Mouse (Mus musculus): ENCODE measurements at regions not wholly inside any gene's neighbourhood (a gene's known extent, or its start where the extent isn't known, plus 50 kb on each side); places are given as distances from the start of the nearest gene placed in this dataset.
A peak's percentile ranks its signal among the peaks of the same experiment; 100 is the strongest.
"Not testable (repeated sequence)": the region's sequence is repeated elsewhere in the genome, so short reads cannot be mapped to it uniquely, and the experiment has no call there.

DNA sequence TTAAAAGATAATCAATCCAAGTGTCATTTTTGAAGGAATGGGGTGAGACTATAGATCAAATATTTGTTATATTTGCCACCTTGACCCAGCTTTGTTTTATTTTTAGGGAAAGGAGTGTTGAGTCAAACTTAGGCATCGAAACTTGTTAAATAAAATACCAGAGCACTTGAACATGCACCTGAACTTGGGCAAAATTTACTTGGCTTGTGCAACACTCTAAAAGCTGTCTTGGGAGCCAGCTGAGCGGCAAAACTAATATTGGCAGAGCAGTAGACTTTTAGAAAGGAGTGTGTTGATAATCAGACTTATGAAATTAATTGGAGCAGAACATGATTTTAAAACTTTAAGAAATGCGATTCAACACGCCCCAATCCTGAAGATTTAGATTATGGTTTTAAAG lies 346.7 kb downstream of the Samd5 start:
- intact Hi-C loops (cut with DNase I): no loop called here

DNA sequence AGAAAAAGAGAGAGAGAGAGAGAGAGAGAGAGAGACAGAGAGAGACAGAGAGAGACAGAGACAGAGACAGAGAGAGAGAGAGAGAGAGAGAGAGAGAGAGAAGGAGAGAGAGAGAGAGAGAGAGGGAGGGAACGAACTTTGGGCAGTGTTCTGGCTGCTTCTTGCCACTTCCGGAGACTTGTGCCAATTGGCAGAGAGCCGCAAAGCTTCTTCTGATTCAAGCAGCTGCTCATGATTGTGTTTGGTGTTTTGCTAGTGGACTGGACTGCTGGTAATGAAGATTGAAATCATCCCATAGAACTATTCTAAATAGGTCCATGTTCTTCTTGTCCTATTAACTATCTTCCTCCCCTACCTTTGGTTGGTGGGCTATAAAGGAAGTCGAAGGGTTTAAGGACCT lies 347.1 kb downstream of the Samd5 start:
- DNase-seq (ENCODE audit: low spot score in 2 of 2); intact Hi-C loops (cut with DNase I): not testable (repeated sequence)

More for the DNA sequence above, 346.7 kb downstream of the Samd5 start:
- DNase-seq (ENCODE audit: low spot score in 2 of 2): no peak

DNA sequence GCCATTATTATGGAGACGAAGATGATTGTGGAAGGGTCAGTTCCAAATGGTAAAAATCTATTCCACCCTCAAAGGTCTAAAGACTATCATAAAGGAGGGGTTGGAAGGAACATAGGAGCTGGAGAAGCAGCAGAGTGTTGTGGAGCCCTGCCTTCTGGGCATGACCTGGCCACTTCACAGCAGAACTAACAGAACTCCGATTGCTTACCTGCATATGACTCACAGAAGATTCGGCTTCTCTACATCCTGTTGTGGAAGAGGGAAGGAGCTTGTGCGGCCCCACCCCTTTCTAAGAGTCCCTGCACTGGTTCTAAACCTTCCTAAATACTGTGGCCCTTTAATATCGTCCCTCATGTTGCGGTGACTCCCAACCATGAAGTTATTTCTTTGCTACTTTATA lies 362.7 kb downstream of the Samd5 start:
- intact Hi-C loops (cut with DNase I): no loop called here
- DNase-seq (ENCODE audit: low spot score in 2 of 2): no peak

DNA sequence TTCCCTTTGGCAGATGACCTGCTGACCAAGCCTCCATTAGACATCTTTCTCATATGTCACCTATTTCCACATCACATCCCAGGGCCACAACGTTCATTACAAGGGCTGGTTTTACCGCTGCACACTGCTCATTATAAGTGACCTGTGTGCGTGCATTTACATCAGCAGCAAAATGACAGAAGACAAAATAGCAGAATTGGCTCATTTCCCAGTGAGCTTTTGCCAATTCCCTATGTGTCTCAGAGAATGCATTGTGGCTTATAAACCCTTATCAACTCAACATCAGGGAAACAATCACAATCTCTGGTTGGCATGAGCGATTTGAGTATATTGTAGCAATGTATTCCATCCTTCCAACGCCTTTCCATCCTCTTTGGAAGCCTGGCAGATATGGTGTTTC lies 364.7 kb downstream of the Samd5 start:
- DNase-seq (ENCODE audit: low spot score in 2 of 2): no peak
- intact Hi-C loops (cut with DNase I): no loop called here

DNA sequence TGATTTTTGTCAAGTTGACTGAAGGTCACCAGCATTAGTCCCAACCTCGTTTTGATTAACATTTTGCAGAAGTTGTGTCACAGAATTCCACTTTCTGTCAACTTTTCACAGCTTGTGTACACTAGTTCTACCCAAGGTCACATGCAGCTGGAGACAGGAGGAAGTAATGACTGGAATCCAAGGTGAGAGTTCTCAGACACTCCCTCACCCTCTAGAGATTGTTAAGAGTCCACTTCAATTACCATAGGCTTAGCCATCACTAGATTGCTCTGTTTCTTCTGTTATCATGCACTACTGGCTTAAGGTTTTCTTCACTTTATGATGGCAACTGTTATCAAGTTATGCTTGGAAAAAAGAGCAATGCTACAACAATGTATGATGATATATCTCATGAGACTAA lies 379.0 kb downstream of the Samd5 start:
- intact Hi-C loops (cut with DNase I): no loop called here

DNA sequence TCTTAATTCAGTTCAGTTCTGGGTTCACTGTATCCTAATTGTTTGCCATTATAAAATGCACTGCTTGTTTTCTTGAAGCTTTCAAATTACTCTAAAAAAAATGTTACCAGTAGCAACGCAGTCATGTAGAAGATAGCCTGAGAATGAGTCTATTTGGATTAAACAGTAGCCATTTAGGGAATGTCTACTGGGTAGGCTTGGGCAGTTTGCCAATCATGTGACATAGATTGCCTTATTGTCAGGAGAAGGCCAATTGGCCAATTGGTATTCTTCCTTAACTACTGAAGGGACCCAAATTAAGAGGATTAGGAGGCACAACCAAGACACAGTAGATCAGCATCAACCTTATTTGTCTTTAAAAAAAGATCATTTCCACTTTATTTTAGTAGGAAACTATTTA lies 379.7 kb downstream of the Samd5 start:
- intact Hi-C loops (cut with DNase I): no loop called here
- DNase-seq (ENCODE audit: low spot score in 2 of 2): no peak

More for the DNA sequence above, 379.0 kb downstream of the Samd5 start:
- DNase-seq (ENCODE audit: low spot score in 2 of 2): no peak

DNA sequence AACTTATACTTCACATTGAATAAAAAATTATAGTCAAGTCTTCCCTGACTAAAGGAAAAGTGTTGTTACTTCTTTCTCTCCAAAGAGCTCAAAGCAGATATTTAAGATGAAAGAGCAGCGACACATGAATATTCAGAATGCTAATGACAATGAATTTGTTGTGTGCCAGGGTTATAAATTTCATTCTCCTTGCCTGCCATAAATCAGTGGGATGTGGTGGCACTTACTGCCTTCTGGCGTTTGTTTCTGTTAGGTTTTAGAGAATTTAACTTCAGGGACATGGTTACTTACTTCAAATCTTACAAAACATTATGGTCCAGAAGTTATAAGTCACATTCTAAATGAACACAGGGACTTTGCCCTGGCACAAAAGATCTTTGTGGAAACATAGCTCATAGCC lies 380.4 kb downstream of the Samd5 start:
- intact Hi-C loops (cut with DNase I): no loop called here
- DNase-seq (ENCODE audit: low spot score in 2 of 2): no peak

DNA sequence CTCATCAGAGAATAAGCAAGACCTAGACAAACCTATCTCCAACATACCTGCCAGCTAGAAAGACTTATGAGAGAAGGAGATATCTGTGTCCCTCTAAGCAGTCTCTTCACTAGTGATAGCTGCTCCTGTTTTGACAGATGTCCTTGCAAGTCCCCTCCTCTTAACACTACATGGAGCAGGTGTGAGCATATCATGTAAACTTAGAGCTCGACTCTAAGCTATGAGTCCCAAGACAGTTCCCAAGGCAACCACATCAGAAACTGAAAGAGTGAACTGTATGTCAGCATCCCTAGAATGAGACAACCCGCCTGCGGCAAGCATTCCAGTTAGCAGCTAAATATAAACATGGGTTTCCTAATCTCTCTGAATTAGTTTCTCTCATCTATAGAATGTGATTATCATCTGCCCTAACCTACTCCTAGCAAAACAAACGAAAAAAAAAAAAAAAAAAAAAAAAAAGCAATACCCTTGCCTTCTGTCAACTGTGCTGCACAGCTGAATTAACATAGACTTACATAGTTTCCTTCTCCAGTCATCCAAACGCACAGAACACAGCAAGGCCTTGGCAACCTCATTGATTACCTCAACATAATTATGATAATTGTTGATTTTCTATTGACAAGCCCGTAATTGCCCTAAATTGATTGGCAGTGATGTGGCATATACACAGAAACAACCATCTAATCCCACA lies 383.4 kb downstream of the Samd5 start:
- no peak for DNase-seq (ENCODE audit: low spot score in 2 of 2)
- intact Hi-C loops (cut with DNase I): no loop called here

DNA sequence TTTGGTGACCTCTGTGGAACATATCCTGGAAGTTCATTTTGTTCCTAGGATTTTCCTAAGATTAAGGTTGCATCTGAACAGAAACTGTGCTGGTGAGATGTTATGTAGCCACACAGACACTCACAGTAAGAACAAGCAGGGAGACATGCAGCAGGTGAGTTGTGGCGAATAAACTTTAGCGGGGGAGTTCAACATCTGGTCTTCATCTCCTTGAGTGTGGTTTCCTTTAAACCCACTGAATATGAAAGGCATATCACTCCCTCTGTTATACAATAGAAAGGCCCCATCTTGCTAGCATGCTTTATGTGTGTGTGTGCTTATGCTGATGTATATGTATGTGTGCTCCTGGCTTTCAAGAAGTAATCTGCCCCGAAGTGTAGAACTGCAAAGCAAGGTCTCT lies 387.1 kb upstream of the Sash1 start:
- no peak for DNase-seq (ENCODE audit: low spot score in 2 of 2)
- intact Hi-C loops (cut with DNase I): no loop called here

DNA sequence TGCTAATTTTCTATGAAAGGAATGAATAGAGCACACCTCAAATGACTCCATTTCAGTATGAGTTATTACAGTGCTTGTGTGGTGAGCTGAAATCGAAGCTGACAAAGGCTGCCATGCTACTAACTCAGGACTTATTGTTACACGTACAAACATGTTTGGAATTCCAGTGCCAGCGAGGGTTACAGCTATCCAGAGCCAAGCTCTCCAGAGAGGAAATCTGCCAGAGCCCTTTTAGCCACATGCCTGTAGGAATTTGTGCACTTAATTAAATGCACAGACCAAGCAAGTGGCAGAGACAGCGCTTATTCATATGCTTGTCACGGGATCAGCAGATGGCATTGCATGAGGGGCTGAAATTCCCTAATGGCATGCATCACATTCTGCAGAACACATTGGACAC lies 386.4 kb upstream of the Sash1 start:
- DNase-seq (ENCODE audit: low spot score in 2 of 2): no peak
- intact Hi-C loops (cut with DNase I): no loop called here

DNA sequence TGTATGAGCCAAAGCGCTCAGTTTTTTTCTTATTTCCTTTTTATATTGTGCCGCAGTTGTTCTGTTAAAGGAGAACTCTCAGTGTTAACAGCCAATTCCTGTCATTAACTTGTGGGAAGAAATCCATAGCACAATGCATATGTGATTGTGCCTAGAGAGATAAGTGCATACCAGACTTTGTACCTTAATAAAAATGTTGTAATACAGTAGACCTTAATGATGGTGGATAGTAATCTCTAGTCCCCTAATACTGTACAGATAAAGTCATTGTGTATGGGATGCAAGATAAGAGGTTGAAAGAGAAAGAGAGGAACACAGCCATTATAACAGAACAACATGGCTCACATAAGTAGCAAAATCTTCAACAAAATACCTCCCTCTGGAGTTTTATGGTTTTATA lies 379.7 kb upstream of the Sash1 start:
- DNase-seq (ENCODE audit: low spot score in 2 of 2): no peak
- intact Hi-C loops (cut with DNase I): no loop called here

DNA sequence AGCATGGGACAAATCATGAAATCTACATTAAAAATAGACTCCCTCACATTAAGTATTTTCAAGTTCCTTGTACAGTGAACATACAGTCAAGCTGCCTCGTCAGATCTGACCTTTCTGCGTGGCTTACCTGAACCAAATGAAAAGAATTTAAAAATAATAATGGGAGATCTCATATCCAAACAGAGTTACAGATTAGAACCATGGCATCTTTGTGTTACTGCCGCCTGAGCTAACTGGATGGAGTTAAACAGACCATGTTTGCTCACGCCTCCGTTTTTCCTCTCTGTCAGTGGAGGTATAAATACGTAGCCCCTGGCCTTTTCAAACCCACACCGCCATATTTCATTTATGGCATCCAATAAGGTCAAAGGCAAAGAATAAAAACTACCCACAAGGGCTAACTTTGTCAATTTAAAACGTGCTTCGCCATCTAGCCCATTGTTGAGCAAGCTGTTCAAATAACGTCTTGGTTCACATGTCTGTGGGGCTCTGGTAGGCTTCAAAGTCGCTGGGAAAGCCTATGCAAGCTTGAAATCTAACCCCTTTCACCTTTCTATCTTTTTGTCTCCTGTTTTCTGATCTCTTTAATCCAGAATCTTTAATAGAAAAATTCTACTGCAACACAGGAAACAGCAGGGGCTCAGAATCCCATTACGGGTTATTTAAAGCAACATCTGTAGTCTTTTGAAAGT lies 378.6 kb upstream of the Sash1 start:
- intact Hi-C loops (cut with DNase I): no loop called here
- DNase-seq (ENCODE audit: low spot score in 2 of 2): no peak

DNA sequence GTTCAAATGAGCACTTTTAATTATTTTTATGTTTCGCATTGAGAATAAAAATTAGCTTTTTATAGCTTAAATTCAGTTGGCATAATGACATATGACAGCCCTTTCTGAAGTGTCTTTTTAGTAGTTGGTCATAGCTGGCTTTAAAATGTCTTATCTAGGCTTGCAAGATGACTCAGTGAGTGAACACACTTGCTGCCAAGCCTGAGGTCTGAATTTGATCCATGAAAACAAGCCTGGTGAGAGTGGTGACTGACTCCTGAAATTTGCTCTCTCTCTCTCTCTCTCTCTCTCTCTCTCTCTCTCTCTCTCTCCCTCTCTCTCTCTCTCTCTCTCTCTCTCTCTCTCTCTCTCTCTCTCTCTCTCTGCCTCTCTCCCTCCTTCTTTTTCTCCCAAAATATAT lies 372.8 kb upstream of the Sash1 start:
- intact Hi-C loops (cut with DNase I): no loop called here
- no peak for DNase-seq (ENCODE audit: low spot score in 2 of 2)

DNA sequence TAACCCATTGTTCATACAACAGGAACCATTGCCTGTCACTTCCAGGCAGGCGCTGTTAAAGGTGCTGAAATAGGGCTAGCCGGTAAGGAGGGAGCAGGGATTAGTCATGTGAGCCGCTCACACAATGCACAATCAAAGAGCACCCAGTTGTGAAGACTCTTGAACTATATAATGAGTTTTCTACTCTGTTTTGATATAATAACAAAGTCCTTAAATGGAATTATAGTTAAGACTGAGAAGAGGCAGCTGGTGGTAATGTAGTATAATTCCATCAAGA lies 367.0 kb upstream of the Sash1 start:
- no peak for DNase-seq (ENCODE audit: low spot score in 2 of 2)
- intact Hi-C loops (cut with DNase I): no loop called here

DNA sequence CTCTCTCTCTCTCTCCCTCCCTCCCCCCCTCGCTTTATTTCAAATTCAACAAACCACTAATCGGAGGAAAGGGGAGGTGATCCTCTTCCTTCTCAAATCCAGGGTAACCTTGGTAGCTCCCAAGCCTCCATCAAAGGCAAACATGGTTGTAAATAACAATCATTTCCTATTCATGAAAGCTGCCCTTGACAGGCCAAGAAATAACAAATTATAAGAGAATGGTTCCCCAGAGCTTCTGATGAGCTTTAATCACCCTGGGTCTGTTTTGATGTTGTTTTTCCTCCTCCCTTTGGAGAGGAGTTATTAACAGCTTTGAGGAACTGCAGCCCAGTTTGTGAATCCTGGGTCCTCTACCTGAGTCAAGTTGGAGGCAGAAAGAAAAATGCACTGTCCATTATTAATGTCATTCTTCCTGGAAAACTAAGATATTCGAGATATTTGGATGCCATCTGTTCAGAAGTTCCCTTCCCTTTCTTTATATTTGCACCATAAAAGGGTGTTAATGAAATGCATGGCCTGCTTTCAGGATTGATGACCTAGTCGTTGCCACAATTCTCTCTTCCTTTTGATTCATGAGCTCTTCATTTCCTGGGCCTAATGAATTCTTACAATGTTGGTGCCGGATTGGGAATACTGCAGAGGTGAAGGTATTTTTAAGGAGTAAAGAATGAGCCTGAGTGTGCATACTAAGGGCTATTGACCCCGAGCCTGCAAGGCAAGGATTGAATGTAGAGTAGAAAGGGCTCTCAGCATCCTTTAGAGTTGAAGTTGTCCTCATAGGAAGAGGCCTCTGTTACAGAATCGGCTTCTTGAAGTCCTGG lies 366.5 kb upstream of the Sash1 start:
- intact Hi-C loops (cut with DNase I): no loop called here
- no peak for DNase-seq (ENCODE audit: low spot score in 2 of 2)

DNA sequence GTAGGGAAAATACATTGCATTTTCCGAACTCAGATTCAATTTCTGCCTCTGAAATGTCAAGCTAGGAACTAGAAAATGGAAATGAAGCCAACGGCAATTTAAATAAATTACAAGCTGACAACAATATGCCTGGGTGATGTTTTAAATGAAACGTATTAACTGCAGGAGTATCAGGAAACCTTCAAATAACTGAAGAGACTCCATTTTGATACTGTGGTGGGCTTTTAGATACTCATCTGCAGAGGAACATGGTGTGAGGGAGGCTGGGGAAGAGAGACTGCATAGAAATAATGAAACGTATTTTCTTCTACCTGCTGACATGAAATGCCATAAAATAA lies 357.4 kb upstream of the Sash1 start:
- no peak for DNase-seq (ENCODE audit: low spot score in 2 of 2)
- intact Hi-C loops (cut with DNase I): no loop called here

DNA sequence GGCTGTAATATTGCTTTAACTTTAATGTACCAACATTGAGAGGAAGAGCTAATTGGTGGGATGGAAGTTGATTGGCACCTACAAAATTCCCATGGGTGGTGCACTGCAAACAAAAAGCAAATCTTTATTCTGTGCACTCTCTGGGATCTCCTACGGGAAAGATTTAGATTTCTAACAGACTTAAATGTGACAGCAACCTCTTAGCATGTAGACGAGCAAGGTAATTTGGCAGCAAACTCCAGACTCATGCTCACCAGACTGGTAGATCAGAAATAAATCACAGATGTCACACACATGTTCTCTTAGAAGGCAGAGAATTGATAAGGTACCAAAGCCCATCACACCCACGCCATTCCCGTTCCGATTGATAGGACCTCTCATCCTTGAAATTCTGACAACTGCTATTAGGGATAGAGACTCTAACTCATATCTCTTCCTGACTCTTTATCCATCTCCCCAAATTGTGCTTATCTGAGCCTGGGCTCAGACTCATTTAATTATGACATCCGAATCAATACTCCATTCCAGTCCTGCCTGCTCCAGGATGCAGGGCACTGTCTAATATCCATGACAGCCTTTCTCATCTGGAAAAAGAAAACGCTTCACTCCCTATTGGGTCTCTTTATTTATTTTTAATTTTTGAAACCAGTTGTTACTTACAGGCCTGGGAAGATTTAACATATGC lies 356.9 kb upstream of the Sash1 start:
- DNase-seq (ENCODE audit: low spot score in 2 of 2): no peak
- intact Hi-C loops (cut with DNase I): no loop called here

DNA sequence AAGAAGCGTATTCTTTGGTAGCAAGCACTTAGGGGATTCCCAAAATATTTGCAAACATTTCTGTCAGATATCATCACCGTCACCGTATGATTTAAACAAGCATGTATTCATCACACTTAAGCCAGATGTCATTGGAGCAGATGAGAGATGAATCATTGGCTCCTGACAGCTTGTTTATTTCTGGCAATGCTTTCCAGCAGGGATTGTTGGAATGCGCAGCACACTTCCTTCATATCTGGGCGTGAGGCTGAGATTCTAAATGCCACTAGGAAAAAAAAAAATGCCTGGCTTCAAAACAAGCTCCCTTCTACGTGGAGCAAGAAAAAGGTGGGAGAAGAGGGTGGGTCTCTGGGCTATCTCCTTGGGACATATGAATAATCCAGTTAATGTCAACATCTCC lies 354.1 kb upstream of the Sash1 start:
- intact Hi-C loops (cut with DNase I): no loop called here
- DNase-seq (ENCODE audit: low spot score in 2 of 2): peak in 1 of 2 experiments; percentile 17

DNA sequence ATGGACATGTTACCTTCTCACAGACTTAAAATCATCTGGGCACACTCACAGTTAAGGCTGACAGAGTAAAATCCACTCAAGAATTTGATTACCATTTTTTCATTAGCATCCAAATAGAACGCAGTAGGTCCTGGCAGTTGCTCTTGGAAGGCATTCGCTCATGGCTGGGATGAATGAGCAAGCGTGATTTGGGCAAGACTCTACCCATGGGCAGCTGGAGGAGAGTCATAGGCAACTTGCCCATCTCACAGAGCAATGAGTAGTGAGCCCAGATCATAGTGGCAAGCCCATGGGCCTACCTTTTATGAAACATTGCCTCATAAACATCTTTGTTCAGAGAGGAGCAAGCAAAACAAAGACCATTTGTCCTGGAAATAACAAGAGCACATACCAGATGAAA lies 345.9 kb upstream of the Sash1 start:
- no peak for DNase-seq (ENCODE audit: low spot score in 2 of 2)
- intact Hi-C loops (cut with DNase I): no loop called here

DNA sequence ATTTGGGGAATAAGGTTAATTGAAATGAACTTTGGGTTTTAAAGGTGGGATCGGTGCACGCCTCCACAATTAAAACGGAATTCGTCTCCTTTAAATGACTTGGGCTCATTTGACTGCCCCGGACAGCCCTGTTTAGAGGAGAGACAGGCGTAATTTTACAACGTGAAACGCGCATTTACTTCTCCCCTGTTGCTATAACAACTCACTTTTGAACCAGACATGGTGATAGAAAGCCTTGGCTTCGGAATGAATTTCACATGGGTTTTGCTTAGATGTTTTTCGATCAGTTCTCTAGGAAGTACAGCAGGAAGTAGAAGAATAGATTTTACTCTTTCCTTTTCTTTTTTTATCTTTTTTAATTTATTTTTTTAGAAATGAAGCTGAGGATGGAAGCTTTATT lies 343.2 kb upstream of the Sash1 start:
- DNase-seq (ENCODE audit: low spot score in 2 of 2): no peak
- intact Hi-C loops (cut with DNase I): no loop called here

DNA sequence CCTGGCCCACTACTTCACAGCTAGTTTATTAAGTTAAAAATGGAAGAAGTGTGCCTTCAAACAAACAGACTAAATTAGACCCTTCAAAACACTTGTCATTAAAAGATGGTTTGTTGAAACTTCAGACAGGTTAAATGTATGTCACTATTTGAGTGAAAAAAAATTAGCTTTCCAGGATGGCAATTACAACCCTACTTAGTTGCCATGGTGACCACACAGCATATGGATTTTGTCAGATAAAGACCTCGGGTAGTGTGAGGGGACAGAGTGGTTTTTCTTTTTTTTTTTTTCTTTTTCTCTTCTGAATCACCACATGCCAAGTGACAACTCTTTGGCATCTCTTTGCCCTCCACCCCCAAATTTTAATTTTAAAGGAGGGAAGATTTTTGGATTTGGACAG lies 341.5 kb upstream of the Sash1 start:
- intact Hi-C loops (cut with DNase I): no loop called here
- no peak for DNase-seq (ENCODE audit: low spot score in 2 of 2)
